Mouse (Mus musculus): ENCODE results near the gene Sectm1a.
"Not testable (repeated sequence)": the region's sequence is repeated elsewhere in the genome, so short reads cannot be mapped to it uniquely, and the experiment has no call there.

The Sectm1a gene

GRCm38 (mm10) chr11:121089756-121090546, 8.9 kb upstream of the Sectm1a start:
- no peak for DNase-seq

GRCm38 (mm10) chr11:121088997-121089396, 8.0 kb upstream of the Sectm1a start:
- no peak for DNase-seq

GRCm38 (mm10) chr11:121086296-121086695, 5.3 kb upstream of the Sectm1a start:
- DNase-seq: no peak

- no peak for DNase-seq
Measured at GRCm38 (mm10) chr11:121085181-121085580, 4.2 kb upstream of the Sectm1a start.

- peak; percentile 22 to 30 for DNase-seq
Measured at GRCm38 (mm10) chr11:121082857-121083500, 2.0 kb upstream of the Sectm1a start.

- peak in 1 of 2 experiments; percentile 5 for DNase-seq
Measured at GRCm38 (mm10) chr11:121082250-121082649, 1.2 kb upstream of the Sectm1a start.

GRCm38 (mm10) chr11:121080330-121080729, 690 bp downstream of the Sectm1a start:
- DNase-seq: no peak

GRCm38 (mm10) chr11:121075655-121076054, 5.4 kb downstream of the Sectm1a start:
- DNase-seq: no peak

GRCm38 (mm10) chr11:121069662-121070061, 11.4 kb downstream of the Sectm1a start:
- not testable (repeated sequence) for DNase-seq

- DNase-seq: no peak
Measured at GRCm38 (mm10) chr11:121067895-121068294, 13.1 kb downstream of the Sectm1a start.

GRCm38 (mm10) chr11:121064197-121064596, 16.8 kb downstream of the Sectm1a start:
- no peak for DNase-seq

- DNase-seq: no peak
Measured at GRCm38 (mm10) chr11:121063379-121063778, 17.6 kb downstream of the Sectm1a start, which contains the start of gene Sectm1b. Gene Sectm1b (minus strand): TSS chr11:121063569.

GRCm38 (mm10) chr11:121061615-121062014, 19.4 kb downstream of the Sectm1a start:
- DNase-seq: no peak

GRCm38 (mm10) chr11:121060401-121061067, 20.5 kb downstream of the Sectm1a start:
- DNase-seq: not testable (repeated sequence)

GRCm38 (mm10) chr11:121059471-121059870, 21.5 kb downstream of the Sectm1a start:
- DNase-seq: no peak

- DNase-seq: no peak
Measured at GRCm38 (mm10) chr11:121058956-121059355, 22.1 kb downstream of the Sectm1a start.

- DNase-seq: no peak
Measured at GRCm38 (mm10) chr11:121058122-121058521, 22.9 kb downstream of the Sectm1a start.

GRCm38 (mm10) chr11:121056536-121057236, 24.3 kb downstream of the Sectm1a start:
- no peak for DNase-seq

- DNase-seq: peak; percentile 71 to 82
Measured at GRCm38 (mm10) chr11:121053536-121053935, 27.5 kb downstream of the Sectm1a start.

- no peak for DNase-seq
Measured at GRCm38 (mm10) chr11:121052387-121052786, 28.6 kb downstream of the Sectm1a start.

- DNase-seq: no peak
Measured at GRCm38 (mm10) chr11:121051793-121052192, 29.2 kb downstream of the Sectm1a start.

GRCm38 (mm10) chr11:121049840-121050239, 31.2 kb downstream of the Sectm1a start:
- no peak for DNase-seq
